Mouse (Mus musculus) c-Kit-negative CD71-positive TER-119-positive erythroid progenitor cells, embryonic 14.5 days (primary cell): ENCODE results near the gene Psmc3.

Experiments used
- DNase-seq: peaks from one replicate; pipeline ENCODE4 v3.0.0-alpha.2; 2013; ENCODE audit warnings: low read depth, low spot score

Psmc3 gene

DNA sequence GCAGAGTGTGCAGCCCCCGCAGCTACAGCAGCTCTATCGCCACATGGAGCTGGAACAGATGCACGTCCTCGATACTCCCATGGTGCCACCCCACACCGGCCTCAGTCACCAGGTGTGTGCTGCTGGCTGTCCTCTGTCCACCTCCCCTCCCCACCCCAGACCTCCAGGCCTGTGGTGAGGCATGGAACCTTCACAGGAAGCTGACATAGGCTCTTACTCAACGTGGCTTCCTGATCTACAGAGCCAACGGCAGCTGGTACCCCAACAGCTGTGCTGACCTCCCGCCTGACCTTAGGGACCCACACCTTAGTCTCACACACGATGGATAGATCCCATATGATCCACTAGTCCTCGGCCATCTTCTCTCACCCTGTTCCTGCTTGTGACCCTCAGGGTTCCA, 59.5 kb downstream of the Psmc3 start:
- DNase-seq: no peak

DNA sequence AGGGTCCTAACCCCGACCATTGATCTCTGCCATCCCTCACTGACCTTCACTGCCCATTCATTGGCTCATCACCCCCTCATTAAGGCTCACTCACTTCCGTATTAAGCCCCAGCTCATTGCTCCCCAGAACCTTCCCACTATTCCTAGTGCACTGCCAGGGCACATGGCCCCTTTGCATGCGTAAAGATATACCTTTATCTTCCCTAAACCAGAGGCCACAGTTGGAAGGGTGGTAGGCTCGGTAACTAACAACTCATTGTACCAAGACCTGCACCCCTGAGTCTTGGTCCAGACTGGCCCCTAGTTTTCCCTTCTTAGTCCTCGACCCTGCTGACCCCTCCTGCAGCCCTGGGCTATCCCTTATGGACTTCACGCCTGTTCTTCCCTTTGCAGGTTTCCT, 60.0 kb downstream of the Psmc3 start:
- no peak for DNase-seq

DNA sequence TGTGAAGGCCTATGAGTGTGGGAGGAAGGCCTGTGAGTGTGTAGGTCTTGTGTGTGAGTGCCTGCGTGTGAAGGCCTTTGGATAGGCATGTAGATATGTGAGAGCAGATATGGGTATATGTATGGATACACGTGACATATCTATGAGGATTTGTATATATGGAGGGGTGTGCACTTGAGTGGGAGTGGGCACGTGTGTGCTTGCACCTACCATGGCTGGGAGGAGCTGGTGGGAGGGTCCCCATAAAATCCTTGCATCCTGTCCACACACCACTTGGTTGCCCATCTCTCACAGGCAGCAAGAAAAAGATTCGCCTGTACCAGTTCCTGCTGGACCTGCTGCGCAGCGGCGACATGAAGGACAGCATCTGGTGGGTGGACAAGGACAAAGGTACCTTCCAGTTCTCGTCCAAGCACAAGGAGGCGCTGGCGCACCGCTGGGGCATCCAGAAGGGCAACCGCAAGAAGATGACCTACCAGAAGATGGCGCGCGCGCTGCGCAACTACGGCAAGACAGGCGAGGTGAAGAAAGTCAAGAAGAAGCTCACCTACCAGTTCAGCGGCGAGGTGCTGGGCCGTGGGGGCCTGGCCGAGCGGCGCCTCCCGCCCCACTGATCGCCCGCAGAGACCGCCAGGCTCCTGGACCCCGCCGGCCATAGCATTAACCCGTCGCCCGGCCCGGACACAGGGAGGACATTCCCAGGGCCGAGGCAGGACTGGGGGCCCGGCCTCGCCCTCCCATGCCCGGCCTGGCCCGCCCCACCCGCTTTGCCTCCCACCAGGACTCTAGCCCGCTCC, 61.2 kb downstream of the Psmc3 start:
- DNase-seq: no peak

DNA sequence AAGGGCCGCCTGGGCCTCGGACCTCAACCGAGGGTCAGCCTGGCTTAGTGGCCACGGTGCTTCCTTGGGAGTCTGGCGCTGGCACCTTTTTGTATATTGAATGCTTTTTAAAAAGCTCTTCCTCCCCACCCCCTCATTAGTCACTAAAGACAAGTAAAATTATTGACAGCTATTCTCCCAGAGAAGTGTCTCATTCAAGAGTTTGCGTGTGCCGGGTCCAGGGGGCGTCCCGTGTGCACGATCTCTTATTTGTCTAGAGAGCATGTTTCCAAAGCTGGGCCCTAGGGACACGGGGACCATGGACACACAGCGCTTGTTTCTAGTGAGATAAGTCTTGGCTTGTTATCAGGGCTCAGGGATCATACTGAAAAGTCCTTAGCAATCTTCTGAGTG, 61.8 kb downstream of the Psmc3 start:
- no peak for DNase-seq
